Comparison of ENCODE assay signal across 20 mouse cellular contexts in the genomic region with DNA sequence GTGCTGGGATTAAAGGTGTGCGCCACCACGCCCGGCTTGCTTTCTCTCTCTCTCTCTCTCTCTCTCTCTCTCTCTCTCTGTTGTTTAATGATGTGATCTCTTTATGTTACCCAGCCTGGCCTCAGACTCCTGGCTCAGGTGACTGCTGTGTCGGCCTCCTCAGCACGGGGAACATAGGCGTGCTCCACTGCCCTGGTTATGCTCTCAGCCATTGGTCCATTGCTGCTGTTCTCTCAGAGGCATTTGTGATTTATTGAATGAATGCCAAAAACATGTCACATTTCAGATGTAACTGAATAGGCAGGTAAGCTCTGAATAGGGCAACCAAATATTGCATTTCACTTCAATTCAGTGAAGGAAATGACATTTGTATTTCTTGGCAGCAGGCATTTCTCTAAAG.
"Had no signal": no experiment of that assay in that cellular context is flagged by ENCODE, and none has a peak within 500 bp of the region (broad histone marks: within the 10 kb centered on the region; RNA-seq: fewer than 3 reads in every experiment).

No protein-coding gene starts in this region.

- H3K36me3 ChIP-seq: neural tube, embryonic 12.5 days; neural tube, embryonic 15.5 days had no signal

- H3K4me1 ChIP-seq: kidney, embryonic 15.5 days; liver, embryonic 12.5 days; liver, embryonic 15.5 days had no signal

- H3K9me3 ChIP-seq: kidney, embryonic 15.5 days; limb, embryonic 10.5 days; limb, embryonic 13.5 days; liver, embryonic 12.5 days; liver, embryonic 15.5 days; midbrain, embryonic 13.5 days; neural tube, embryonic 12.5 days; neural tube, embryonic 15.5 days had no signal

- H3K4me3 ChIP-seq: kidney, embryonic 15.5 days; limb, embryonic 10.5 days; limb, embryonic 13.5 days; liver, embryonic 12.5 days; liver, embryonic 15.5 days; midbrain, embryonic 13.5 days; neural tube, embryonic 12.5 days; neural tube, embryonic 15.5 days had no signal

- DNase-seq: kidney, adult 8-10 months; kidney, postnatal 10 days; kidney, postnatal 4 days; liver; lung, adult 18-20 months; lung, postnatal 14 days; right cerebral cortex, adult 18-20 months; right cerebral cortex, postnatal 14 days; right cerebral cortex, postnatal 4 days; thymus, postnatal 25 days had no signal

- H3K9ac ChIP-seq: kidney, embryonic 15.5 days; limb, embryonic 13.5 days; liver, embryonic 12.5 days; liver, embryonic 15.5 days; midbrain, embryonic 13.5 days; neural tube, embryonic 12.5 days; neural tube, embryonic 15.5 days had no signal

- H3K4me2 ChIP-seq: kidney, embryonic 15.5 days; limb, embryonic 13.5 days; liver, embryonic 12.5 days; liver, embryonic 15.5 days; midbrain, embryonic 13.5 days; neural tube, embryonic 12.5 days; neural tube, embryonic 15.5 days had no signal

- H3K27ac ChIP-seq: kidney, embryonic 15.5 days; limb, embryonic 10.5 days; limb, embryonic 13.5 days; liver, embryonic 12.5 days; liver, embryonic 15.5 days; macrophage; midbrain, embryonic 13.5 days; neural tube, embryonic 12.5 days; neural tube, embryonic 15.5 days had no signal

- H3K27me3 ChIP-seq: kidney, embryonic 15.5 days; limb, embryonic 13.5 days; liver, embryonic 12.5 days; liver, embryonic 15.5 days; midbrain, embryonic 13.5 days; neural tube, embryonic 12.5 days; neural tube, embryonic 15.5 days had no signal

- ATAC-seq: liver, embryonic 12.5 days; midbrain, embryonic 13.5 days; midbrain, embryonic 16.5 days had no signal
